Mouse (Mus musculus): Measurements from ENCODE around the gene Bbs9.

DNA sequence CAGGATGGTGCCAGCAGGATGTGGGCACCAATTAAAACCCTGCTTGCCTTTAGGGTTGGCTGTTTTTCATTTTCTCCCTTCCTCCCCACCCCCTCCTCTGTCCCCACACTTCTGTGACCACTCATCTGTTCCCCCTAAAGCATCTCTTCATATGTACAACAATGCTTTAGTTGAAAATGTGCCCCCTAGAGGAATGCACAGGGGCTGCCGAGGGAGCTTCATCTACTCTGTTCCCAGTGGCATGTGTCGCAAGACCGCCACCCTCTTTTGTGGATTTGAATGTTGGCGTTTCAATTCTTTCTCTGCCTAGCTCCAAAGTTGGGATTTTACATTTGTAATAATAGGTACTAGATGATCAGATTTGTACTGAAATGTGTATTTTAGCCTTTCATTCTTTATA is 204.0 kb downstream of the Bbs9 start:
- TF ChIP-seq GATA1 (IDR thresholded peaks at IDR 0.05; ENCODE audit: low read length) (no peak), TAL1 (IDR thresholded peaks at IDR 0.05; ENCODE audit: low read length) (no peak)

All from erythroblast, embryonic 14.5 days (primary cell).